Mouse (Mus musculus) v-Abl transformed pro-B cells (cell line): ENCODE data around the gene Ttll2.
"Not testable (repeated sequence)": the region's sequence is repeated elsewhere in the genome, so short reads cannot be mapped to it uniquely, and the experiment has no call there.

Source experiments
- in situ Hi-C, 2 experiments: fragments of 400-800 bp; cut with MboI; formaldehyde crosslinking; loops; one replicate each; pipeline ENCODE4 v1.15.1; 2025; ENCODE audit not compliant: unreplicated experiment in 2 of 2

Gene Ttll2

GRCm38 (mm10) chr17:7365615-7366014 lies 13.1 kb upstream of the Ttll2 start:
- in situ Hi-C loops: not testable (repeated sequence)

- in situ Hi-C loops: not testable (repeated sequence)
Measured at GRCm38 (mm10) chr17:7360749-7361465, 8.4 kb upstream of the Ttll2 start.

GRCm38 (mm10) chr17:7359806-7360205 lies 7.3 kb upstream of the Ttll2 start:
- in situ Hi-C loops: not testable (repeated sequence)

DNA sequence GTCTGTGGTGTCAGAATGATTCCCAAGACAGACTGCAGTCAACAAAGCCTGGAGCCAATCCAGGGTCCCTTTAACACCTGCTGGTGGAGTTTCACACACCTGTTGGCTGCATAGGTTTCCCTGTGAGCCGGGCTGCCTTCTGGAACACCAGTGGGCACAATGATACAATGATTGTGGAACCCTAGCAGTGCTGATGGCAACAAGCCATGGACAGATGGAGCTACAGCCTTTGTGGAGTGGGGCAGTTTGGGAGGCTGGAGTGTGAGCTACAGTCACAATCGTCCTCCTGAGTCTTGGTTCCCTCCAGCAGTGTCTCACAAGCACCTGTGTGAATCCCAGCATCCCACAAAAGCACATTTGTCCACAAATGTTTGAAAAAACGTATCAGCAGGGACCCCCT lies 3.7 kb downstream of the Ttll2 start:
- in situ Hi-C loops: not testable (repeated sequence)

DNA sequence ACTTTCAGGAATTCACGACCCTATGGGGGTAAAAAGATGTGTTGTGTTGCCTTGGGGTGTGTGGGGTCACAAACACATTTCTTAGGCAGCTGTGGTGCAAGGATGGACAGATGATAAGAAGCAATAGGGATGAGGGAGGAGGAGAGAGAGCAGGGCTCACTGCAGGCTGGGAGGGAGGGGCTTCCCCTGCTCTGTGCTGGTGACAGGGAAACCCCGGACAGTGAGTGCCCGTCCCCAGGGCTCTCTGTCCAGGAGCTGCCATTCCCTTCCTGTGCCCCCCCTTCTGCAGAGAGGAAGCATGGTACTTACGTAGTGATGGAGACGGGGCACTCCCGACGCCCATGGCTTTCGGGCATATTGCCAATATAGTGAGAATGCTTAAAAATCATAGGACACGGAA lies 15.1 kb downstream of the Ttll2 start:
- in situ Hi-C loops: not testable (repeated sequence)

GRCm38 (mm10) chr17:7332745-7333144 lies 19.8 kb downstream of the Ttll2 start:
- in situ Hi-C loops: not testable (repeated sequence)

- in situ Hi-C loops: not testable (repeated sequence)
Measured at GRCm38 (mm10) chr17:7326415-7326814, 26.1 kb downstream of the Ttll2 start.

GRCm38 (mm10) chr17:7324346-7324745 lies 28.1 kb downstream of the Ttll2 start, which contains the start of gene Tcp10a:
Tcp10a (plus strand) TSS chr17:7324646.
- in situ Hi-C loops: not testable (repeated sequence)

DNA sequence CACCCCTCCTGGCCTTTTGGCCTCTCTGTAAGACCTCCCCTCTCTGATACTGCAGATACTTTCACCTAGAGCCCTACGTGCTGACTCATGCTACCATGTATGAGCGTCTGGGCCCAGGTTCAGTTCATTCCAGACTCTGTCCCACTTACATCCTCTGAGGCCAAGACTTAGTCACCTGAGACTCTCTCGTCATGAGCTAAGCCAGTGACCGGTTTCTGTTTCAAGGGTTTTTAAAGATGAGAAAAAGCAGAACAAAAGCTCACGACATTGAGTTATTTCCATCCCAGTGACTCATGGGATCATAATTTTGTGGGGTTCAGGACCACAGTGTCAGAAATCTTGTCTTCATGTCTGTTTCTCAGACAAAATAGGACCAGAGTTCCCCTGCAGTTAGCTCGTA lies 32.7 kb downstream of the Ttll2 start:
- in situ Hi-C loops: not testable (repeated sequence)

- in situ Hi-C loops: not testable (repeated sequence)
Measured at GRCm38 (mm10) chr17:7315693-7316382, 36.7 kb downstream of the Ttll2 start.

DNA sequence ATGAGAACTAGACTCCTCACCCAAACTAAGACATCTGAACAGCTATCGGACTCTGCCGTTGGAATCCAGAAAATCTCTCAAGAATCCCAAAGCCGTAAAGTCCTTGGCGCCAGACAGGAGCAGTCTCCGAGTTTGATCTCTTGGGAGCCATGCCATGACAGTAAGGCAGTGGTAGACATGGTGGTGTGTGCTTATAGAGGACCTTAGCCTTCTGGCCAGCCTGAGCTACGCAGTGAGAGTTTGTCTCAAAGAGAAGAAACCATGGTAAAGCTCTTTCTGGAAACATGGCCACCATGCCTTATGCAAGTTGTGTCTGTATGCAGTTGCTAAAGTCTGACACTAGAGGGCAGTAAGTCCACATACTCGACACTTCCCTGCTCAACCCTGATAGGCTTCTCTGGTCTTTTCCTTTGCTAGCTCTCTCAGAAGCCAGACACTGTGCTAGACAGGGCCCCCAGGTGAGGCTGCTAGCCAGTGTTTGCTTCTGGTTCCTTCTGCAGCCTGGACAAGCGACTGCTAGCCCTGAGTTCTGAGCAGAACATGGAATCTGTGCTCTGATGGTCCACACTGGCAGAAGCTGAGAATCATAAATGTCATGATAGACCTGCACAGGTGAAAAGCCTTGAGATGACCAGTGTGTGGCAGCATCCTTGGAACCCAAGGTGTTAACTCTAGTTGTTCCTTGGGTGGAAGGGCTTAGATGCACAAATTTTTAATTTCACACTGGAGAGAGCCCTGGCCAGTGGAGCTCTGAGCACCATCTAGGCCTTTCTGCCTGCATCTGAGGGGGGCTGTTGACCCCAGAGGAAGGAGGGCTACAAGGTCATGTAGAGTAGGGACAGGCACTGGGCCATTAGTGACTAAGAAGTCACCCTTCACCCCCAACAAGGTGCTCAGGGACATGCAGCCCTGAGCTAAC lies 46.0 kb downstream of the Ttll2 start:
- in situ Hi-C loops: not testable (repeated sequence)
